Mouse (Mus musculus) forebrain, postnatal 0 days (tissue): ENCODE measurements around the gene Smap2. TPM values are rescaled to one million over a fixed set of nuclear protein-coding genes. Genes with fewer than 3 reads are reported as not detected.

Source experiments
- ATAC-seq: fragments of 200-750 bp; cut with Nextera tagmentation; 2 replicates; pipeline ENCODE4 v1.8.0; 2017; ENCODE audit warnings: mild to moderate bottlenecking, moderate library complexity
- DNase-seq: peaks from one replicate; pipeline ENCODE4 v3.0.0-alpha.2; 2015
- H3K27ac ChIP-seq: fragments of 300-500 bp; sonication (generic); 2 replicates; pipeline ENCODE4 v1.5.1; 2014; ENCODE audit warnings: low read depth, mild to moderate bottlenecking, antibody characterized with exemption, low read length, moderate library complexity, mixed read lengths
- H3K27me3 ChIP-seq: fragments of 300-500 bp; sonication (generic); 2 replicates; pipeline ENCODE4 v1.6.1; 2014; ENCODE audit warnings: mild to moderate bottlenecking, low read length, mixed read lengths; ENCODE audit not compliant: insufficient read depth
- H3K36me3 ChIP-seq: fragments of 300-500 bp; sonication (generic); 2 replicates; pipeline ENCODE4 v1.6.1; 2014; ENCODE audit warnings: mild to moderate bottlenecking, moderate library complexity; ENCODE audit not compliant: insufficient read depth
- H3K4me1 ChIP-seq: fragments of 300-500 bp; sonication (generic); 2 replicates; pipeline ENCODE4 v1.6.1; 2014; ENCODE audit warnings: antibody characterized with exemption; ENCODE audit not compliant: insufficient read depth
- H3K4me2 ChIP-seq: fragments of 300-500 bp; sonication (generic); 2 replicates; pipeline ENCODE4 v1.6.1; 2014; ENCODE audit warnings: low read depth, mild to moderate bottlenecking, moderate library complexity
- H3K4me3 ChIP-seq: fragments of 300-500 bp; sonication (generic); 2 replicates; pipeline ENCODE4 v1.5.1; 2014; ENCODE audit warnings: low read depth, low read length, mixed read lengths
- H3K9ac ChIP-seq: fragments of 300-500 bp; sonication (generic); 2 replicates; pipeline ENCODE4 v1.6.1; 2014; ENCODE audit warnings: mild to moderate bottlenecking
- H3K9me3 ChIP-seq: fragments of 300-500 bp; sonication (generic); 2 replicates; pipeline ENCODE4 v1.6.1; 2016; ENCODE audit warnings: low read length
- CTCF ChIP-seq: sonication (generic); IDR thresholded peaks from 2 replicates; pipeline ENCODE4 v1.5.1; 2016; ENCODE audit warnings: antibody characterized with exemption, control low read depth, low read depth
- WGBS: fragments of 180-500 bp; shearing (Covaris S2); extraction: QIAGEN DNeasy Blood & Tissue Kit; methylation state at CpG from one replicate; pipeline ENCODE4 v1.1.7; 2014; 5-methylcytosine and 5-hydroxymethylcytosine counted together
- polyA plus RNA-seq: library from polyadenylated mRNA; unstranded; fragments of >200 nt; fragmentation: Nextera tagmentation; extraction: Ambion mirVana; gene quantifications from 2 replicates; pipeline ENCODE4 v1.2.1, GENCODE M21; 2015
- total RNA-seq: library from RNA; depleted of rRNA; stranded (reverse); fragments of >200 nt; gene quantifications from 2 replicates; pipeline ENCODE4 v1.2.3, GENCODE M21; 2014

The Smap2 gene
- total and polyA plus RNA-seq, 2 experiments from 2014 or later = 49.7 to 92.0 TPM

DNA sequence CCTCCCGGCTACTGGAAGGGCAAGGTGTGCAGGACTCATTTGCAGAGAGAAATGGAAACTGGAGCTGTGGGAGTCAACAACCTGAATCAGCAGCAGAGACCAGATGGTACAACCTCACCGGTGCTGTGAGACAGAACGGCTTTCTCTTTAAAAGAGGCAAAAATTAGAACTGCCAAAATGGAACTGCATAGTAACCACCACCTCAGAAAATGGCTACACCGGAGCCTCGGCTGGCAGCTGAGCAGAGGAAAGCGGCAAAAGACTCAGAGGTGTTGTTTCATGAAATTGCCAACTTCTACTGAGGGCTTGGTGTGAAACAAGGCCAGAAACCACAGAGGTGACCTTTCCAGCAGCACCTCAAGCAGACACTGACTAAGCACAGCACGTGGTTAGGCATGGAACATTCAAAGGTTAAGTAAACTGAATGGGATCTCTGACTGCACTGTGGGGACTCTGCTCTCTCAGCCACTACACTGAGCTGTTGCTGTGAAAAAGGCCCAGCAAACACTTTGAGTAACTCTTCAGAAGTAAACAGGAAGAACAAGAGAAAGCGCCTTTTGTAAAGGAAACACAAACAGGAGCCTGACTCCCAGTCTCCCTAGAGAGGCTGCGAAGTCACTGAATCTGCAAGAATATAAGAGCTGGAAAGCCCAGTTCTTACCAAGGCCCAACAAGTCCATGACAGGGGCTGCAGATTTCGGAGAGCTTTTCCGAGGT, 42.2 kb downstream of the Smap2 start:
- 85% methylated on average over 11 of the region's 11 CpGs for WGBS
- no peaks in the 10 kb centered on the region for H3K27me3 ChIP-seq
- H3K27ac ChIP-seq = no peak overlapping the region; the same call in 1 of the 2 replicates
- H3K9me3 ChIP-seq = no peaks in the 10 kb centered on the region
- H3K4me1 ChIP-seq = no peaks in the 10 kb centered on the region
- no peak overlapping the region for H3K4me2 ChIP-seq
- DNase-seq (no peak), ATAC-seq (no peak)
- peaks cover 47% of the 10 kb centered on the region for H3K36me3 ChIP-seq
- no peak overlapping the region for H3K4me3 ChIP-seq
- no peak for TF ChIP-seq CTCF
- no peak overlapping the region for H3K9ac ChIP-seq

- Histone ChIP-seq H3K27me3 (no peaks in the 10 kb centered on the region), H3K36me3 (peaks cover 64% of the 10 kb centered on the region), H3K4me2 (no peak overlapping the region), H3K27ac (no peak overlapping the region), H3K4me3 (no peak overlapping the region), H3K9ac (no peak overlapping the region), H3K9me3 (no peaks in the 10 kb centered on the region), H3K4me1 (no peaks in the 10 kb centered on the region)
- no peak for TF ChIP-seq CTCF
- ATAC-seq (no peak), DNase-seq (no peak)
- 90% methylated on average over 8 of the region's 8 CpGs for WGBS
Measured at GRCm38 (mm10) chr4:120971842-120972241, 45.2 kb downstream of the Smap2 start.

DNA sequence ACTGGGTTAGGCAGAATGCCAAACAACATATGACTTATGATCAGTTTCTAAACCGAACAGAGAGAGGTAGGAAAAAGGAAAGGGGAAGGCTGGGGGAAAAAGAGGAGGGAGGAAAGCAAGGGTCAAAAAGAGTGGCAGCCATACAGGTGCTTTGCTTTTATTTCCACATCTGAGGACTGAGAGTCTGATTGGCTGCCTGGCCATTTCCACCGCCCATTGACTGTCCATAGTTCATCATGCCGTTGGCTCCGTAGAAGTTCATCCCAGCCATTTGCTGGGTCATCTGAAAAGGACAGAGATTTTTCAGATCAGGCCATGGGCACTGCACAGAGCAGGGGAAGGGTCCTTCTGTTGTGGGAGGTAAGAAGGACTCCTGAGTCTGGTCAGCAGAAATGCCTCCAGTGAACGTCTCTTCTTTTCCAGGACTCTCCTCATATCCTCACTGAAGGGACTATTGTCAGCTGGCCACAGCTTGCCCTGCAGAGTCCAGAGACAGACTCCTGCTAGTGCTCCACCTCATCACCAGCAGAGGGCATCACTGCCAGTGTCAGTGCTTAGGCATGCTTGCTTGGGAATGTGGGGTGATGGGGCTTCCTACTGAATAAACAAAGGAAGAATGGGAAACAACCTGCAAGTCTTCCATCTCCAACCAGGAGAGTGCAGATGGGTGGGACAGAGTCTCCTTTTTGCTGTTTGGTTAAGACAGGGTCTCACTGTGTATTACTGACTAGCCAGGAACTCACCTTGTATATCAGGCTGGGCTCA, 47.5 kb downstream of the Smap2 start:
- peaks cover 54% of the 10 kb centered on the region for H3K36me3 ChIP-seq
- H3K9me3 ChIP-seq = no peaks in the 10 kb centered on the region
- H3K4me1 ChIP-seq = no peaks in the 10 kb centered on the region
- WGBS = 80% methylated on average over 5 of the region's 5 CpGs
- H3K4me3 ChIP-seq = no peak overlapping the region
- H3K4me2 ChIP-seq = no peak overlapping the region
- TF ChIP-seq CTCF = peak; percentile 71
- H3K27ac ChIP-seq = no peak overlapping the region
- ATAC-seq (peak; percentile 78), DNase-seq (peak; percentile 39)
- H3K27me3 ChIP-seq = no peaks in the 10 kb centered on the region
- no peak overlapping the region for H3K9ac ChIP-seq

GRCm38 (mm10) chr4:120968486-120968885, 48.6 kb downstream of the Smap2 start:
- Histone ChIP-seq H3K9me3 (no peaks in the 10 kb centered on the region), H3K9ac (no peak overlapping the region), H3K27me3 (no peaks in the 10 kb centered on the region), H3K27ac (no peak overlapping the region), H3K4me1 (no peaks in the 10 kb centered on the region), H3K36me3 (peaks cover 44% of the 10 kb centered on the region), H3K4me2 (no peak overlapping the region), H3K4me3 (no peak overlapping the region)
- no peak for DNase-seq
- TF ChIP-seq CTCF = no peak
- 88% methylated on average over 9 of the region's 9 CpGs for WGBS
- ATAC-seq = no peak

- no peak for DNase-seq
- Histone ChIP-seq H3K9me3 (no peaks in the 10 kb centered on the region), H3K27ac (no peak overlapping the region), H3K4me3 (no peak overlapping the region), H3K36me3 (no peaks in the 10 kb centered on the region), H3K4me1 (no peaks in the 10 kb centered on the region), H3K4me2 (no peak overlapping the region), H3K27me3 (no peaks in the 10 kb centered on the region), H3K9ac (no peak overlapping the region)
- no peak for TF ChIP-seq CTCF
- WGBS = 91% methylated on average over 1 of the region's 1 CpGs
- no peak for ATAC-seq
Measured at GRCm38 (mm10) chr4:120955586-120955985, 61.5 kb downstream of the Smap2 start.

GRCm38 (mm10) chr4:120953667-120954066, 63.4 kb downstream of the Smap2 start:
- H3K9ac ChIP-seq = no peak overlapping the region
- no peaks in the 10 kb centered on the region for H3K36me3 ChIP-seq
- H3K4me1 ChIP-seq = no peaks in the 10 kb centered on the region
- WGBS = 68% methylated on average over 1 of the region's 1 CpGs
- no peak for TF ChIP-seq CTCF
- H3K4me3 ChIP-seq = no peak overlapping the region
- DNase-seq = no peak
- H3K27ac ChIP-seq = no peak overlapping the region
- no peak overlapping the region for H3K4me2 ChIP-seq
- H3K27me3 ChIP-seq = no peaks in the 10 kb centered on the region
- ATAC-seq = no peak
- no peaks in the 10 kb centered on the region for H3K9me3 ChIP-seq

- H3K9ac ChIP-seq = no peak overlapping the region
- TF ChIP-seq CTCF = no peak
- H3K4me1 ChIP-seq = no peaks in the 10 kb centered on the region
- no peaks in the 10 kb centered on the region for H3K9me3 ChIP-seq
- no peak for DNase-seq
- no peak overlapping the region for H3K4me3 ChIP-seq
- ATAC-seq = no peak
- no peak overlapping the region for H3K27ac ChIP-seq
- 77% methylated on average over 4 of the region's 4 CpGs for WGBS
- H3K4me2 ChIP-seq = no peak overlapping the region
- H3K36me3 ChIP-seq = no peaks in the 10 kb centered on the region
- no peaks in the 10 kb centered on the region for H3K27me3 ChIP-seq
Measured at GRCm38 (mm10) chr4:120953038-120953437, 64.0 kb downstream of the Smap2 start.
